Mouse (Mus musculus) brain, embryonic 14.5 days (tissue): ENCODE results near the gene Sft2d1. TPM values are rescaled to one million over a fixed set of nuclear protein-coding genes. Genes with fewer than 3 reads are reported as not detected.
A peak's percentile ranks its signal among the peaks of the same experiment; 100 is the strongest.

Experiments
- DNase-seq: peaks from one replicate; pipeline ENCODE4 v3.0.0-alpha.2; 2011; ENCODE audit warnings: low read depth
- CTCF ChIP-seq: fragments of 200-500 bp; IDR thresholded peaks from 2 replicates; pipeline ENCODE4 v1.5.1; 2012; ENCODE audit warnings: inconsistent platforms, mild to moderate bottlenecking, moderate library complexity, borderline replicate concordance; ENCODE audit not compliant: insufficient read depth, insufficient read length; ENCODE audit errors: extremely low read depth
- POLR2A ChIP-seq: fragments of 200-500 bp; IDR thresholded peaks from 2 replicates; pipeline ENCODE4 v1.6.1; 2012; ENCODE audit warnings: mild to moderate bottlenecking, inconsistent platforms, borderline replicate concordance; ENCODE audit not compliant: poor library complexity, insufficient read depth, insufficient read length, severe bottlenecking; ENCODE audit errors: extremely low read depth
- polyA plus RNA-seq: library from polyadenylated mRNA; depleted of rRNA; stranded (reverse); fragments of >200 nt; gene quantifications from 2 replicates; pipeline ENCODE4 v1.2.3, GENCODE M21; 2012; rRNA removed

The Sft2d1 gene
- polyA plus RNA-seq, 1 experiment, result 156 TPM

GRCm38 (mm10) chr17:8370634-8371229 lies 59.8 kb downstream of the Sft2d1 start:
- TF ChIP-seq CTCF, result no peak
- no peak for TF ChIP-seq POLR2A
- DNase-seq, result peak; percentile 85

- no peak for TF ChIP-seq CTCF
- peak; percentile 60; the same call in 1 of the 2 replicates for TF ChIP-seq POLR2A
Observed at GRCm38 (mm10) chr17:8371834-8372233, 60.9 kb downstream of the Sft2d1 start.

GRCm38 (mm10) chr17:8372286-8373046 lies 61.6 kb downstream of the Sft2d1 start:
- peak; percentile 95 for DNase-seq
- peak; percentile 85 for TF ChIP-seq CTCF
- no peak for TF ChIP-seq POLR2A

More at GRCm38 (mm10) chr17:8371834-8372233, 60.9 kb downstream of the Sft2d1 start:
- peak; percentile 98 for DNase-seq

Other genes with a start within 250 kb of the Sft2d1 start
- 0.24 and 0.90 TPM in 2 replicates for gene Gm49673, start 163.3 kb upstream of the Sft2d1 start, polyA plus RNA-seq
- 14.4 and 16.0 TPM in 2 replicates for gene Rnaset2a, start 163.0 kb upstream of the Sft2d1 start, polyA plus RNA-seq
- 14.1 and 14.6 TPM in 2 replicates for gene Fgfr1op, start 145.6 kb upstream of the Sft2d1 start, polyA plus RNA-seq
- not detected in 2 replicates for gene Ccr6, start 75.1 kb upstream of the Sft2d1 start, polyA plus RNA-seq
- 141 and 162 TPM in 2 replicates for gene Mpc1, start 28.2 kb upstream of the Sft2d1 start, polyA plus RNA-seq
- gene Prr18, start 26.4 kb downstream of the Sft2d1 start, polyA plus RNA-seq, result 21.3 and 29.3 TPM in 2 replicates
- gene T2, start 44.9 kb downstream of the Sft2d1 start, polyA plus RNA-seq, result 0.81 and 1.4 TPM in 2 replicates
- gene T, start 123.3 kb downstream of the Sft2d1 start, polyA plus RNA-seq, result 1.4 and 2.3 TPM in 2 replicates
- gene Pde10a, start 214.3 kb downstream of the Sft2d1 start, polyA plus RNA-seq, result 33.0 and 33.4 TPM in 2 replicates